Mouse (Mus musculus) liver, embryonic 18 days (tissue): ENCODE data around the gene Olfr1513. TPM values are rescaled to one million over a fixed set of nuclear protein-coding genes. Genes with fewer than 3 reads are reported as not detected.

Source experiments
- polyA plus RNA-seq: library from polyadenylated mRNA; depleted of rRNA; stranded (reverse); fragments of >200 nt; gene quantifications from 2 replicates; pipeline ENCODE4 v1.2.3, GENCODE M21; 2012; rRNA removed

Olfr1513 gene
- not detected in 2 replicates for polyA plus RNA-seq

DNA sequence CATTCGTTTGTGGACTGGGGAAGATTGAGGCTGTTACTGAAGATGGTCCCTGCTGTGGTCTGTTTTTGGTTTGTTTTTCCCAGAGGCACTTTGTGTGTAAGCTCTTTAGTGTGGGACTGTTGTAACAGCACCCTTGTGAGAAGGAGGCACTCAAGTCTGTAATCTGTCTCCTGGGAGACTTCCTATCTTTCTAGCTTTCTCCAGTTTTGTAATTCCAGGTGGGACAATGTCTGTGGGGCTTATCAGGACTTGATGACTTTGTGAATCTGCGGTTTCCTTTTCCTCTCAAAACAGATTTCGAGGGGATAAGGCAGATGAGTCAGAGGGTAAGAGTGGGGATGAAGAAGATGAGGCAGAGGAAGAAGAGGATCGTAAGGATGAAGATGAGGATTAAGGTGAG is at the start of gene Olfr1513:
TSS of gene Olfr1513 (minus strand) at position 101 of the 400 bp plus-strand sequence.

DNA sequence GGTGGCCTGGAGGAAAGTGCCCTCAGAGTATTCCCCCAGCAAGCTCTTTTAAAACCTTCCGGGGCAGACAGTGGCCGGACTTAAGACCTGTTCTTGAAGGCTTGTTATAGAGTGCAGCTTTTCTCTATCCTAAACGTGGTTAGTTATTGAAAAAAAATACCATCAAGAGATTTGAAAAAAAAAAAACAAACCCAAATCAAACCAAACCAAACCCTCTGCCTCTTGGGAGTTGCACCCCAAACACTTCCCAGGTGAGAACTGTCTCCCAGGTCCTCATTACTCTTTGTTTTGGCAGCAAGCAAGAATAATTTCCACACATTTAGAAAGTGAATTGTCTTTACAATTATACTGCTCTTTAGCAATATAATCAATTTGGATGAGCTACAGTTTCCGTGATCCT is 41.1 kb upstream of the Olfr1513 start, which contains the start of gene Olfr1511:
TSS of gene Olfr1511 (minus strand) at position 101 of the 400 bp plus-strand sequence.

GRCm38 (mm10) chr14:52379068-52379467 is 22.9 kb upstream of the Olfr1513 start, which contains the start of gene Olfr1512:
TSS of gene Olfr1512 (minus strand) at chr14:52379168.

GRCm38 (mm10) chr14:52327910-52328812 is 28.0 kb downstream of the Olfr1513 start, which contains the start of gene Sall2:
TSS of gene Sall2 (minus strand) at chr14:52328762.

GRCm38 (mm10) chr14:52304644-52305271 is 51.5 kb downstream of the Olfr1513 start, which contains the start of gene Mettl3:
TSS of gene Mettl3 (minus strand) at chr14:52305128.

Other genes starting within 250 kb of the Olfr1513 start
- 0.91 and 1.1 TPM in 2 replicates for gene Rpgrip1, start 245.7 kb downstream of the Olfr1513 start, polyA plus RNA-seq
- 15.5 and 16.5 TPM in 2 replicates for gene Supt16, start 159.0 kb downstream of the Olfr1513 start, polyA plus RNA-seq
- 10.3 and 12.0 TPM in 2 replicates for gene Chd8, start 98.6 kb downstream of the Olfr1513 start, polyA plus RNA-seq
- 10.3 and 11.0 TPM in 2 replicates for gene Tox4, start 77.3 kb downstream of the Olfr1513 start, polyA plus RNA-seq
- 3.7 and 4.0 TPM in 2 replicates for gene Rab2b, start 76.9 kb downstream of the Olfr1513 start, polyA plus RNA-seq
- gene Mettl3, start 51.3 kb downstream of the Olfr1513 start, polyA plus RNA-seq, result 10.9 and 11.1 TPM in 2 replicates
- 1.3 TPM in 2 replicates for gene Sall2, start 27.6 kb downstream of the Olfr1513 start, polyA plus RNA-seq
- gene Olfr1512, start 22.8 kb upstream of the Olfr1513 start, polyA plus RNA-seq, result not detected in 2 replicates
- gene Olfr1511, start 41.0 kb upstream of the Olfr1513 start, polyA plus RNA-seq, result not detected in 2 replicates
- not detected in 2 replicates for gene Olfr1510, start 58.0 kb upstream of the Olfr1513 start, polyA plus RNA-seq
- not detected in 2 replicates for gene Olfr1509, start 86.6 kb upstream of the Olfr1513 start, polyA plus RNA-seq
- gene Olfr1508, start 111.1 kb upstream of the Olfr1513 start, polyA plus RNA-seq, result not detected in 2 replicates
- gene Olfr1507, start 139.3 kb upstream of the Olfr1513 start, polyA plus RNA-seq, result not detected in 2 replicates